7 mouse cellular contexts compared by ENCODE assay signal in genomic region chrX:166971721-166972120, GRCm38 (mm10).
DNase-seq lines count a peak whose midpoint lies in the region; ATAC-seq lines count a peak whose summit lies in the region.

No protein-coding gene starts in this region.

- 44% methylated on average over 1 of the region's 1 CpGs for WGBS in limb, embryonic 13.5 days
- WGBS in limb, embryonic 10.5 days = 84% methylated on average over 1 of the region's 1 CpGs
- 23% methylated on average over 1 of the region's 1 CpGs for WGBS in forebrain, embryonic 12.5 days
- WGBS in intestine, embryonic 15.5 days = 22% methylated on average over 1 of the region's 1 CpGs
- 15% methylated on average over 1 of the region's 1 CpGs for WGBS in stomach, embryonic 15.5 days

- peak; percentile 83 for ATAC-seq in limb, embryonic 13.5 days (ENCODE audit: low FRiP score, low read depth)
- ATAC-seq in forebrain, embryonic 12.5 days (ENCODE audit: low FRiP score) = peak; percentile 84; the same call in 1 of the 2 replicates
- ATAC-seq in intestine, embryonic 15.5 days = peak; percentile 62
- peak; percentile 75; the same call in 1 of the 2 replicates for ATAC-seq in stomach, embryonic 15.5 days (ENCODE audit: insufficient read depth, low FRiP score, low read depth)

- no peak overlapping the region for H3K4me2 ChIP-seq in limb, embryonic 13.5 days (replicated peaks)
- no peak overlapping the region for H3K4me2 ChIP-seq in forebrain, embryonic 12.5 days
- no peak overlapping the region for H3K4me2 ChIP-seq in intestine, embryonic 15.5 days (replicated peaks)
- H3K4me2 ChIP-seq in stomach, embryonic 15.5 days = no peak overlapping the region

- no peaks in the 10 kb centered on the region for H3K9me3 ChIP-seq in limb, embryonic 13.5 days
- no peaks in the 10 kb centered on the region for H3K9me3 ChIP-seq in limb, embryonic 10.5 days (replicated peaks)
- no peaks in the 10 kb centered on the region for H3K9me3 ChIP-seq in forebrain, embryonic 12.5 days
- no peaks in the 10 kb centered on the region for H3K9me3 ChIP-seq in intestine, embryonic 15.5 days
- H3K9me3 ChIP-seq in stomach, embryonic 15.5 days = no peaks in the 10 kb centered on the region

- H3K27me3 ChIP-seq in limb, embryonic 13.5 days = peaks cover 25% of the 10 kb centered on the region; the same call in 1 of the 2 replicates
- peaks cover 88% of the 10 kb centered on the region for H3K27me3 ChIP-seq in limb, embryonic 10.5 days (ENCODE audit: low read depth, poor library complexity, severe bottlenecking)
- H3K27me3 ChIP-seq in forebrain, embryonic 12.5 days = peaks cover 21% of the 10 kb centered on the region
- no peaks in the 10 kb centered on the region for H3K27me3 ChIP-seq in intestine, embryonic 15.5 days (replicated peaks)
- no peaks in the 10 kb centered on the region for H3K27me3 ChIP-seq in stomach, embryonic 15.5 days (replicated peaks)

- no peak for DNase-seq in limb, embryonic 10.5 days (ENCODE audit: low spot score)
- no peak for DNase-seq in right cerebral cortex, postnatal 25 days
- no peak for DNase-seq in embryo, embryonic 10.5 days (ENCODE audit: low spot score)

- no peaks in the 10 kb centered on the region for H3K4me1 ChIP-seq in limb, embryonic 13.5 days
- no peaks in the 10 kb centered on the region for H3K4me1 ChIP-seq in limb, embryonic 10.5 days
- no peaks in the 10 kb centered on the region for H3K4me1 ChIP-seq in forebrain, embryonic 12.5 days
- no peaks in the 10 kb centered on the region for H3K4me1 ChIP-seq in intestine, embryonic 15.5 days (replicated peaks)
- no peaks in the 10 kb centered on the region for H3K4me1 ChIP-seq in stomach, embryonic 15.5 days

- no peak overlapping the region for H3K4me3 ChIP-seq in limb, embryonic 13.5 days
- no peak overlapping the region for H3K4me3 ChIP-seq in limb, embryonic 10.5 days
- H3K4me3 ChIP-seq in forebrain, embryonic 12.5 days (replicated peaks) = no peak overlapping the region
- no peak overlapping the region for H3K4me3 ChIP-seq in intestine, embryonic 15.5 days (replicated peaks)
- no peak overlapping the region for H3K4me3 ChIP-seq in stomach, embryonic 15.5 days (replicated peaks)

- H3K36me3 ChIP-seq in limb, embryonic 13.5 days = no peaks in the 10 kb centered on the region
- H3K36me3 ChIP-seq in limb, embryonic 10.5 days = no peaks in the 10 kb centered on the region
- H3K36me3 ChIP-seq in forebrain, embryonic 12.5 days (replicated peaks) = no peaks in the 10 kb centered on the region
- H3K36me3 ChIP-seq in intestine, embryonic 15.5 days = no peaks in the 10 kb centered on the region
- H3K36me3 ChIP-seq in stomach, embryonic 15.5 days = no peaks in the 10 kb centered on the region

- H3K9ac ChIP-seq in limb, embryonic 13.5 days = no peak overlapping the region
- no peak overlapping the region for H3K9ac ChIP-seq in forebrain, embryonic 12.5 days
- H3K9ac ChIP-seq in intestine, embryonic 15.5 days = no peak overlapping the region
- H3K9ac ChIP-seq in stomach, embryonic 15.5 days = no peak overlapping the region

- no peak overlapping the region for H3K27ac ChIP-seq in limb, embryonic 13.5 days
- H3K27ac ChIP-seq in limb, embryonic 10.5 days = no peak overlapping the region
- no peak overlapping the region for H3K27ac ChIP-seq in forebrain, embryonic 12.5 days
- H3K27ac ChIP-seq in intestine, embryonic 15.5 days = no peak overlapping the region
- no peak overlapping the region for H3K27ac ChIP-seq in stomach, embryonic 15.5 days
